Mouse (Mus musculus): ENCODE measurements around the gene Psg22. TPM values are rescaled to one million over a fixed set of nuclear protein-coding genes. Genes with fewer than 3 reads are reported as not detected.

The Psg22 gene
- total RNA-seq, 2 experiments from 2014 or later = not detected

Other genes starting within 250 kb of the Psg22 start
- not detected for gene Psg26, start 233.9 kb upstream of the Psg22 start, total RNA-seq (2021)
- not detected for gene Psg25, start 185.8 kb upstream of the Psg22 start, total RNA-seq (2021)
- gene Psg27, start 150.8 kb upstream of the Psg22 start, total RNA-seq (2021) = not detected
- not detected for gene Psg23, start 101.6 kb upstream of the Psg22 start, total RNA-seq (2021)
- gene Psg21, start 61.4 kb upstream of the Psg22 start, total RNA-seq (2021) = not detected
- not detected for gene Psg20, start 31.9 kb upstream of the Psg22 start, total RNA-seq (2021)
- gene Psg19, start 80.4 kb downstream of the Psg22 start, total RNA-seq (2021) = not detected
- not detected for gene Psg17, start 103.5 kb downstream of the Psg22 start, total RNA-seq (2021)
- 1 to 10 TPM; 8.1 to 10.0 TPM for gene Mill2, start 121.9 kb downstream of the Psg22 start, total RNA-seq (2021)
- gene Pglyrp1, start 153.2 kb downstream of the Psg22 start, total RNA-seq (2021) = 1 to 10 TPM; 1.1 to 2.8 TPM
- 10 to 100 TPM in 1 of 2 experiments, 1 to 10 TPM in 1; 9.9 to 10.7 TPM for gene Ccdc61, start 192.3 kb downstream of the Psg22 start, total RNA-seq (2021)
- 1 to 10 TPM; 3.8 to 5.1 TPM for gene Nova2, start 207.8 kb downstream of the Psg22 start, total RNA-seq (2021)